In genomic region chr8:91317567-91318227, GRCm38 (mm10) we compare ENCODE assay signal across 13 mouse cellular contexts.
"Had no signal": no experiment of that assay in that cellular context is flagged by ENCODE, and none has a peak within 500 bp of the region (broad histone marks: within the 10 kb centered on the region; RNA-seq: fewer than 3 reads in every experiment).

No protein-coding gene starts in this region.

- H3K9ac ChIP-seq: liver, embryonic 15.5 days; lung, embryonic 14.5 days; midbrain, embryonic 12.5 days; neural tube, embryonic 12.5 days had no signal

- H3K9me3 ChIP-seq: liver, embryonic 15.5 days; midbrain, embryonic 10.5 days; midbrain, embryonic 12.5 days; neural tube, embryonic 12.5 days had no signal

- H3K4me2 ChIP-seq: liver, embryonic 15.5 days; lung, embryonic 14.5 days; midbrain, embryonic 12.5 days; neural tube, embryonic 12.5 days had no signal

- H3K4me3 ChIP-seq: liver, embryonic 15.5 days; midbrain, embryonic 10.5 days; midbrain, embryonic 12.5 days; neural tube, embryonic 12.5 days had no signal

- H3K27me3 ChIP-seq: liver, embryonic 15.5 days; midbrain, embryonic 12.5 days; neural tube, embryonic 12.5 days had no signal

- DNase-seq: lung, adult 18-20 months; lung, embryonic 14.5 days; lung, postnatal 10 days; lung, postnatal 4 days; midbrain, embryonic 14.5 days; right cerebral cortex, postnatal 14 days; thymus, adult 18-20 months; thymus, postnatal 14 days; thymus, postnatal 36 days had no signal

- H3K36me3 ChIP-seq: midbrain, embryonic 12.5 days; neural tube, embryonic 12.5 days had no signal

- H3K27ac ChIP-seq: liver, embryonic 15.5 days; midbrain, embryonic 10.5 days; midbrain, embryonic 12.5 days; neural tube, embryonic 12.5 days had no signal
